Mouse (Mus musculus) megakaryocyte, embryonic 14.5 days (primary cell): ENCODE measurements around the gene N4bp1. TPM values are rescaled to one million over a fixed set of nuclear protein-coding genes. Genes with fewer than 3 reads are reported as not detected.

ENCODE experiments used
- H3K27me3 ChIP-seq: replicated peaks from 2 replicates; pipeline ENCODE3; 2012; ENCODE audit warnings: inconsistent platforms
- H3K36me3 ChIP-seq: replicated peaks from 2 replicates; pipeline ENCODE3; 2012; ENCODE audit warnings: low read length, inconsistent platforms, mixed read lengths
- H3K4me1 ChIP-seq: 2 replicates; pipeline ENCODE4 v1.6.1; 2012; ENCODE audit warnings: inconsistent platforms
- H3K4me3 ChIP-seq: replicated peaks from 2 replicates; pipeline ENCODE3; 2012; ENCODE audit warnings: moderate library complexity, mild to moderate bottlenecking, inconsistent platforms
- H3K9me3 ChIP-seq: 2 replicates; pipeline ENCODE4 v1.6.1; 2012; ENCODE audit warnings: inconsistent platforms
- FLI1 ChIP-seq: IDR thresholded peaks from 2 replicates; pipeline ENCODE4 v1.6.1; 2012; ENCODE audit warnings: low read length, inconsistent platforms, mixed read lengths
- GATA1 ChIP-seq: IDR thresholded peaks from 3 replicates; pipeline ENCODE4 v1.6.1; 2012; ENCODE audit warnings: mixed read lengths, low read length, inconsistent platforms, borderline replicate concordance
- polyA plus RNA-seq: library from polyadenylated mRNA; stranded (reverse); fragments of >175 nt; gene quantifications from 2 replicates; pipeline ENCODE4 v1.2.3, GENCODE M21; 2012; ENCODE audit warnings: low replicate concordance; ENCODE audit not compliant: insufficient read depth

Gene N4bp1
- polyA plus RNA-seq, 1 experiment = 9.9 TPM

DNA sequence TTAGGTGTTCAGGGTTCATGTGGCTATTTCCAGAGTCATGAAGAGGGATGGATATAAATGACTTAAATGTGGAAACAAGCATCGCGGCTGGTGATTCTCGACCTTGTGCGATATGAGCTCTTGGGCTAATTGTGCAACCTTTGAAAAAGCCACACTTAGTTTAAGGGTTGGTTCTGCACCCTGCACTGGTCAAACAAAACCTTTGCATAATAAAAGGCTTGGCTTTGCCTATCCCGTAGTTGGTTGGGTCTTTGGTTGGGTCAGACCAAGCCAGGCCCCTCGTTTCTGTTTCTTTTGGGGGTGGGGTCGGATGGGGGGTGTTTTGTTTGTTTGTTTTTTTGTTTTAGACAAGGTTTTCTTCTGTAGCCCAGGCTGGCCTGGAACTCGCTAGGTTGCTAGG is 17.6 kb upstream of the N4bp1 start:
- H3K27me3 ChIP-seq = peaks cover 6% of the 10 kb centered on the region
- peaks cover 11% of the 10 kb centered on the region for H3K9me3 ChIP-seq
- H3K4me3 ChIP-seq = no peak overlapping the region
- H3K36me3 ChIP-seq = no peaks in the 10 kb centered on the region
- peaks cover 27% of the 10 kb centered on the region for H3K4me1 ChIP-seq
- TF ChIP-seq FLI1 (no peak), GATA1 (no peak)

DNA sequence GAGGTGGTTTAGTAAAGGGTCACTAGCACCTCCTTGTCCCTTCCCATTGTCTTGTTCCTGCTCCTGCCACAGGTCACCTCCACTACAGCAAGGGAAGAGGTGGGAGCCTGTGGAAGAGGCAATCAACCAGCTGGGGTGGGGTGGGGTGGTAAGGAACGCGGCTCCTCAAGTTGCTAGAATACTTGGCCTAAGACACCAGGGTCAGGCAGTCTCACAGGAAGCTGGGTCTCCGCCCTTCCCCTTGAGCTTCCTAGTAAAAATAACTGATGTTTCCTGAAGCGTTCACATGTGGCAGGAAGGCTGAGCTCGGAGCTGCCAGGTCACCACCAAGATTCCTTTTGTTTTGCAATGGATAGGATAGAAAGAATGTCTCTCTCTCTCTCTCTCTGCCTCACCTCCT is 16.9 kb upstream of the N4bp1 start:
- no peak overlapping the region for H3K4me3 ChIP-seq
- H3K9me3 ChIP-seq = peaks cover 7% of the 10 kb centered on the region
- no peak for TF ChIP-seq GATA1
- TF ChIP-seq FLI1 = no peak
- H3K27me3 ChIP-seq = peaks cover 6% of the 10 kb centered on the region
- H3K36me3 ChIP-seq = no peaks in the 10 kb centered on the region
- peaks cover 32% of the 10 kb centered on the region for H3K4me1 ChIP-seq

DNA sequence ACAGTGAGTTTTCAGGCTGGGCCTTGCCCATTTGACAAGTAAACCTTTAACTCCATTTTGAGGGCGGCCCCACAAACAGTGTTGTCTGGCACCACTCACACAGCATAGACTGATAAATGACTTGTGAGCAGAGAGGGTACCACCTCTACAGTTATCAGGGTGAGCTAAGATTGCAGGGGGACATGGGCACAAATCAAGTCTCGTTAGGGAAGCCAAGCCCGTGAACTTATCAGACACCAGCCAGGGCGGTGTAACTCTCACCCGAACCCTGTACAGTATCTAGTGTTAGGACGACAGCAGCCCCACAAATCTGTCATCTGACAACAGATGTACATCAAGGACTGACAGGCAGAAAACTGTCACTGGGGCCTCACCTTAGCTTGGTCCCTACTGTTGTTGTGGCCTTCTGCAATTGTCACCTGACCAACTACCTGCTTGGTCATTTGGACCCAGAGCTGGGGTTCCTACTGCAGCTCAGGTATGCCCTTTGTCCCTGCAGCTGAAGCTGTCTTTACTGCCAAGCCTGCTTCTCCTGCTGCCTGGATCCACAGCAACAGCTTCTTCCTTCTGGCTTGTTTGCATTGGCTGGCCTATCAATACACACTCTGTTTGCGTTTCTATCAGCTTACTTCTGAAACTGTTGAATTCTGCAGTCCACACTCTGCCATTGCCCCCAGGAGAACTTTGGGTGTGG is 12.8 kb upstream of the N4bp1 start:
- peaks cover 1% of the 10 kb centered on the region for H3K27me3 ChIP-seq
- H3K4me3 ChIP-seq = no peak overlapping the region
- H3K36me3 ChIP-seq = peaks cover 3% of the 10 kb centered on the region
- H3K9me3 ChIP-seq = peaks cover 7% of the 10 kb centered on the region
- H3K4me1 ChIP-seq = peaks cover 25% of the 10 kb centered on the region
- TF ChIP-seq GATA1 (no peak), FLI1 (no peak)

DNA sequence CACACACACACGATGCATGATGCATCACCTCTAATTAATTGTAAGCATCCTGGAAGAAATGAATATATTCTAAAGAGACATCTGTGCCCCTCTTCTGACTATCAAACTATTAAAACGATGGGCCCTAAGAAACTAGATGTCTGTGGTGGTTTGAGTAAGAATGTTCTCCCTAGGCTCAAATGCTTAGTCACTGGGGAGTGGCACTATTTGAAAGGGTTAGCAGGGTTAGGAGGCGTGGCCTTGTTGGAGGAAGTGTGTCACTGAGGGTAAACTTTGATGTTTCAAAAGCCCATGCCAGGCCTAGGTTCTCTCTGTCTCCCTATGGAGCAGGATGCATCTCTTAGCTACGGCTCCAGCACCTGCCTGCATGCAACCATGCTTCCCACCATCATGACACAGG is 10.3 kb upstream of the N4bp1 start:
- Histone ChIP-seq H3K9me3 (peaks cover 7% of the 10 kb centered on the region), H3K4me3 (no peak overlapping the region), H3K36me3 (peaks cover 3% of the 10 kb centered on the region), H3K27me3 (peaks cover 1% of the 10 kb centered on the region), H3K4me1 (peaks cover 29% of the 10 kb centered on the region)
- no peak for TF ChIP-seq FLI1
- TF ChIP-seq GATA1 = no peak

DNA sequence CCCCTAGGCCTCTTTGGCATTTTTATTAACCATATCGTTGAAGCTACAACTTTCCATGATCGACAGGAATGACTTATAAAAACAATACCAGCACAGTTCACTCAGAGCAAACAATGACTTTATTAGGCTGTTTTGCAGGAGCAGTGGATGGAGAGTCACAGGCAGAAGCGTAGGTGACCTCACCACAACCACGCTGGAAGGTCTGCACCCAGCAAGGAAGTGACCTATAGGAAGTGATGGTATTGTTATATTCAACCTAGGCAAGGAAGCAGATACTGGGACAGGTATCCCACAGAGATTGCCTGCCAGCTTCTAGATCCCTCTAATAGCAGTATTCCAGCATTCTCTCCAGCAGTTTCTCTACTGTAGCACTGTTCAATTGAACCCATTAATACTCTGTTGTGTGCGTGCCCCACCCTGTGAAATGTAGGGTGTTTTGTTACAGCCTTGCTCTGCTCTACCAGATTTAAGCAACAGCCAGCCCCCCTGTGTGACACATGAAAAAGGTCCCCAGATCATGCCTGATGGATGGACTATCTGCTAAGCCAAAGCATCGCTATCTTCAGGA is 9.2 kb upstream of the N4bp1 start:
- peaks cover 1% of the 10 kb centered on the region for H3K27me3 ChIP-seq
- peaks cover 3% of the 10 kb centered on the region for H3K36me3 ChIP-seq
- H3K9me3 ChIP-seq = peaks cover 7% of the 10 kb centered on the region
- H3K4me3 ChIP-seq = no peak overlapping the region
- peaks cover 38% of the 10 kb centered on the region for H3K4me1 ChIP-seq
- TF ChIP-seq FLI1 (no peak), GATA1 (no peak)

DNA sequence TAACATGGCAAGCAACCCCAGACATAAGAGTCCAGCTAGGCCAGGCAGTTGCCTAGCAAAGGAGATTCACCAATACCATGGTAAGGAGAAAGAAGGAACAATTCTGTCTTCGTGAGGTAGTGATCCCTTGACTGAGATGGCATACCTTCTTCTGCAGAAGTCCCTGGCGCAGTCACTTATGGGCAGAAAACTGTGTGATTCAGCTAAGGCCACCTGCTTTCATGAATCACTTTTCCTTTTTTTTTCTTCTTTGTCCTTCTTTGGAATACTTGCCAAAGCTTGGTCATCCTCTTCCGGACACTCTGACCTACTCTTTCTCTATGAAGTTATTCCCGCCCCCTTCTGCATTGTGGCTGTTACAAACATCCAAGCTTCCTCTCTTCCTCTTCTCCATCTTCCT is 8.5 kb upstream of the N4bp1 start:
- TF ChIP-seq FLI1 = no peak
- no peak for TF ChIP-seq GATA1
- Histone ChIP-seq H3K27me3 (peaks cover 1% of the 10 kb centered on the region), H3K36me3 (peaks cover 3% of the 10 kb centered on the region), H3K4me3 (no peak overlapping the region), H3K9me3 (peaks cover 7% of the 10 kb centered on the region), H3K4me1 (peaks cover 45% of the 10 kb centered on the region)

DNA sequence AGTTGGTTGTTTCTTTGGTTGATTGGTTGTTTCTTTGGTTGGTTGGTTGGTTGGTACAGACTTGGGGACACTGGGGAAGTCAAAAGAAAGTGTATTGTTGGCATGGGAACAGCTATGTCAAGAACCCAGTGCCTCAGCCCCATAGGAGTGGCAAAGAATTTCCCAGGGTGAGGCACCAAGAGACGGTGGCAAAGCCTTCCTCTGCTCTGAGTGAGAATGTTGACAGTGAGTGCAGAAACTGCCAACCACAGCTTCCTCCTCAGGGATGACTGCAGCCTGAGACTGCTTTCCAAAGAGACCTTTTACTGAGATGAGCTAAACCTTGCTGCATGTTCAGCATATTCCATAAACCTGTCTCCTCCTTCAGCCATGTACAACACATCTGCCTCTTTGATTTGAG is 6.5 kb upstream of the N4bp1 start:
- TF ChIP-seq GATA1 = no peak
- no peak for TF ChIP-seq FLI1
- H3K36me3 ChIP-seq = peaks cover 3% of the 10 kb centered on the region
- no peaks in the 10 kb centered on the region for H3K27me3 ChIP-seq
- no peak overlapping the region for H3K4me3 ChIP-seq
- H3K4me1 ChIP-seq = peaks cover 50% of the 10 kb centered on the region
- peaks cover 7% of the 10 kb centered on the region for H3K9me3 ChIP-seq

DNA sequence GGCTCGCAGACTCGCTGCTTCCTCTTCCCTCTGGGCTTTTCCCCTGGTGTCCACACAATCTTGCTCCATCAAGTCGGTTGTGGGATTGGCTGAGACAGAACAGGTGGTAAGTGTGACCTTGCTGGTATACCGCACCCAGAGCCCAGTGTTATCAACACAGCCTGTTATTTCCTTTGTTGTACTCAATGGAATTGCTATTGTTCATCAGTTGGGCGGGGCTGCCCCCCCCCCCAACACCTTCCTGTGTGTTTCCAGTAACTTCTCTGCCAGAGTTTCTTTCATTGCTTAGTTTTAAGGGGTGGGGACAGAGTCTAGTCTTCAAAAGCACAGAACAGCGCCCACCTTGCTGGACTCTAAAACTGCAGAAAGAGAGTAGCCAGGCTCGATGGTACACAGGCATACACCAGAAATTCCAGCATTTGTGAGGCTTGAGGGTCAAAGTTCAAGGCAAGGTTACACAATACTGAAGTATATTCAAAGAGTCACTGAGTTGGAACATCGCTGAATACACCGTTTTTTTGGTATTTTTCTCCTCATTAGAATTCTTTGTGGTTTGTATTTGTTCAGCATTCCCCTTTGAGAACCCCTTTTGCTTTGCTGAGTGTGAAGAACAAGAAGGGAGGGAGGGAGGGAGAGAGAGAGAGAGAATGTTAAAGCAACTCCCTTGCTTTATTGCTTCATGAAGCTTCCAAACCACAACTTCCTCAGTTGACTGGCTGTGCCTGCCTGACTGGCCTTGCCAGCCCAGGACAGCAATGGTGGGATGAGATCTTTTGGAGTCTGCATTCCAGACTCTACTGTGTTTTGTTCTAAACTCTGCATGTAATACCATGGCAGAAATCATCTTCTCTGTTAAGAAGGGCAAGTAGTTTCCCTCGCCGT is 3.2 kb upstream of the N4bp1 start:
- no peaks in the 10 kb centered on the region for H3K9me3 ChIP-seq
- H3K36me3 ChIP-seq = no peaks in the 10 kb centered on the region
- peak overlapping the region; percentile 76 for H3K4me3 ChIP-seq
- no peak for TF ChIP-seq FLI1
- peaks cover 63% of the 10 kb centered on the region for H3K4me1 ChIP-seq
- no peaks in the 10 kb centered on the region for H3K27me3 ChIP-seq

DNA sequence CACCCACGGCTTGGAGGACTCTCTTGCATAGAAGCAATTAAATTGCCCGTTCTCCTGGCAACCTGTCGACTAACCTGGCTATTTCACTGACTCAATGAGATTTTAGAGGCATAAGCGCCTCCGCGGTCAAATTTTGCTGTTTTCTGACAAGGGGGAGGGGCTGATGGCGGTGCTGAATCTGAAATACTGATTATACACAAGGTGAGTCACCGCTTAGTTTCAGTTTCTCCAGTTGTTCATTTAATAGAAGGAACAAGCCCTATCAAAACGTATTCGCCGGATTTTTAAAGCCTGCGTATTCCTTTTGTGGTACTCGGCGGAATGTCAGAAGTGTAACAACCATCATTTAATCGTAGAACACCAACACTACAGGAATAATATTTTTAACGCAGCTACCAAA is 991 bp downstream of the N4bp1 start:
- Histone ChIP-seq H3K36me3 (peaks cover 11% of the 10 kb centered on the region), H3K9me3 (no peaks in the 10 kb centered on the region), H3K4me1 (peaks cover 75% of the 10 kb centered on the region), H3K4me3 (peak overlapping the region; percentile 97), H3K27me3 (no peaks in the 10 kb centered on the region)
- TF ChIP-seq FLI1 = no peak
- TF ChIP-seq GATA1 = no peak

DNA sequence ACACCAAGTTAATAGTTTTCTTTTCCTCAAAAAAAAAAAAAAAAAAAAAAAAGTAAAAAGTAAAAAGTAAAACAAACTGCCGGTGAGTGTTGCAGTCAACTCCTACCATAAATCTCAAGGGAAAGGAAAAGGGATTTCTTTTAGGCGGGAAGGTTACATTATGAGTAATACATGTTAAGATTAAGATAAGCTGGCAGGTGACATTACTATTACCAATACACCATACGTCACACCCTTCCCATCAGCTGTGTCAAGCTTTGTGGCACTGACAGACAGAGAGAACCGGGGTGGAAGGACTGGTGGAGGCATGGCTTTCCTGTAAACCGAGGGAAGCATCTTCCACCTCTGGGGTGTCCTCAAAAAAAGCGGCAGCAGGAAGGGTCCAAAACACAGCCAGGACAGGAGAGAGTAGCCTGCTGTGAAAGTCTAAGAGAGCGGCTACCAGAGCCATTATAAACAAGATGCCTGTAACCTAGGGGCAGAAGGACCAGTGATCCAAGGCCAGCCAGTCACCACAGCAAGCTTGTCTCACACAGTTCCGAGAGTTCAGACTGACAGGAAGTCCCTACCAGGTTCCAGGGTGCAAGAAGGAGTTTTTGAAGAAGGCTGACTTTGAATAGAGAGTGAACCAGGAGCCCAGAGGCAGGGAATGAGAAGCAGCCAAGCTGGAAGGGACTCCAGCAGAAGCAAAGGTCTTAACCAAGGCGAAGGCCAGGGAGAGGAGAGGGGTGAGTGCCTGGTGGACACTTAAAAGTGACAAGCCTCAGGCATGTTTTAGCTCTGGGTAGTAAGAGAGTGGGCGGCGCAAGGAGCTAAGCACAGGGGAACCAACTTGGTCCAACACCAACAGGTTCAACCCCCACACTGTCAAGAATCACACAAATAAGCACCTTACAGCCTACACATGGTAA is 2.2 kb downstream of the N4bp1 start:
- peaks cover 73% of the 10 kb centered on the region for H3K4me1 ChIP-seq
- H3K36me3 ChIP-seq = peaks cover 15% of the 10 kb centered on the region
- no peaks in the 10 kb centered on the region for H3K27me3 ChIP-seq
- no peaks in the 10 kb centered on the region for H3K9me3 ChIP-seq
- no peak for TF ChIP-seq GATA1
- no peak for TF ChIP-seq FLI1
- H3K4me3 ChIP-seq = peak overlapping the region; percentile 97
